Mouse (Mus musculus) liver, adult 2 months (tissue): ENCODE data around the gene Tcea3.

Experiments used
- CTCF ChIP-seq: fragments of 200-500 bp; IDR thresholded peaks from 2 replicates; pipeline ENCODE4 v1.5.1; 2011; ENCODE audit warnings: low read depth, low read length, control low read depth
- POLR2A ChIP-seq: fragments of 200-500 bp; IDR thresholded peaks from 2 replicates; pipeline ENCODE4 v1.6.1; 2011; ENCODE audit warnings: low read length, control low read depth; ENCODE audit not compliant: insufficient read depth; ENCODE audit errors: extremely low read depth

GRCm38 (mm10) chr4:136263555-136263954 is 16.0 kb downstream of the Tcea3 start:
- TF ChIP-seq CTCF (no peak), POLR2A (no peak)
